Mouse (Mus musculus) MEL (cell line): Measurements from ENCODE around the gene Ubl4b. TPM values are rescaled to one million over a fixed set of nuclear protein-coding genes. Genes with fewer than 3 reads are reported as not detected.

ENCODE experiments used
- DNase-seq: peaks from one replicate; pipeline ENCODE4 v3.0.0; 2011; ENCODE audit warnings: low read depth, low spot score
- H3K27ac ChIP-seq: 2 replicates; pipeline ENCODE4 v1.5.1; 2012; ENCODE audit warnings: low read depth, mild to moderate bottlenecking, control low read depth, low read length, moderate library complexity; ENCODE audit not compliant: control insufficient read depth
- H3K27me3 ChIP-seq, 2 experiments: fragments of 150-350 bp in 1 of 2; sonication (generic) in 1 of 2; 2 replicates each; pipeline ENCODE4 v1.6.1; 2012; ENCODE audit warnings: low read length in 2 of 2, mild to moderate bottlenecking in 2 of 2, improper control_type of control experiment in 1 of 2, moderate library complexity in 1 of 2; ENCODE audit not compliant: insufficient read depth in 2 of 2, control insufficient read depth in 1 of 2
- H3K36me3 ChIP-seq, 2 experiments: 2 replicates each; pipeline ENCODE4 v1.6.1; 2012 to 2014; ENCODE audit warnings: low read length in 2 of 2, improper control_type of control experiment in 1 of 2, inconsistent platforms in 1 of 2, mild to moderate bottlenecking in 1 of 2; ENCODE audit not compliant: insufficient read depth in 2 of 2, control insufficient read depth in 1 of 2
- H3K4me1 ChIP-seq, 2 experiments: fragments of 150-350 bp in 1 of 2; sonication (generic) in 1 of 2; 2 replicates each; pipeline ENCODE4 v1.6.1; 2012; ENCODE audit warnings: low read length in 2 of 2, improper control_type of control experiment in 1 of 2, mild to moderate bottlenecking in 1 of 2; ENCODE audit not compliant: insufficient read depth in 2 of 2, control insufficient read depth in 1 of 2
- H3K4me3 ChIP-seq, 2 experiments: fragments of 150-350 bp in 1 of 2; sonication (generic) in 1 of 2; 2 replicates each; pipeline ENCODE4 v1.5.1; 2012; ENCODE audit warnings: low read depth in 2 of 2, low read length in 2 of 2, mild to moderate bottlenecking in 2 of 2, moderate library complexity in 2 of 2, control low read depth in 1 of 2, improper control_type of control experiment in 1 of 2; ENCODE audit not compliant: control insufficient read depth in 1 of 2, insufficient read depth in 1 of 2
- H3K79me2 ChIP-seq: 2 replicates; pipeline ENCODE4 v1.6.1; 2012; ENCODE audit warnings: mild to moderate bottlenecking, low read length, moderate library complexity; ENCODE audit not compliant: control insufficient read depth, poor library complexity, insufficient read depth
- H3K9ac ChIP-seq: 2 replicates; pipeline ENCODE4 v1.6.1; 2012; ENCODE audit warnings: low read depth, mild to moderate bottlenecking, control low read depth, low read length, moderate library complexity; ENCODE audit not compliant: control insufficient read depth, poor library complexity, severe bottlenecking
- H3K9me3 ChIP-seq: fragments of 150-350 bp; sonication (generic); replicated peaks from 2 replicates; pipeline ENCODE4 v1.6.1; 2012; ENCODE audit warnings: mild to moderate bottlenecking, low read length, improper control_type of control experiment, moderate library complexity; ENCODE audit not compliant: insufficient read depth
- CHD2 ChIP-seq: IDR thresholded peaks from 2 replicates; pipeline ENCODE4 v1.6.1; 2011; ENCODE audit warnings: low read length, improper control_type of control experiment
- ELF1 ChIP-seq: IDR thresholded peaks from 2 replicates; pipeline ENCODE4 v1.6.1; 2014; ENCODE audit warnings: low read depth, mild to moderate bottlenecking, inconsistent platforms, low read length, improper control_type of control experiment, moderate library complexity
- ETS1 ChIP-seq: IDR thresholded peaks from 2 replicates; pipeline ENCODE4 v1.6.1; 2012; ENCODE audit warnings: low read depth, mild to moderate bottlenecking, inconsistent platforms, low read length, improper control_type of control experiment, moderate library complexity
- MAFK ChIP-seq: IDR thresholded peaks from 2 replicates; pipeline ENCODE4 v1.6.1; 2011; ENCODE audit warnings: low read depth, mild to moderate bottlenecking, low read length, improper control_type of control experiment, borderline replicate concordance
- MAX ChIP-seq: IDR thresholded peaks from 2 replicates; pipeline ENCODE4 v1.6.1; 2011; ENCODE audit warnings: low read length, improper control_type of control experiment
- MAZ ChIP-seq: IDR thresholded peaks from 2 replicates; pipeline ENCODE4 v1.6.1; 2012; ENCODE audit warnings: low read depth, mild to moderate bottlenecking, inconsistent platforms, low read length, improper control_type of control experiment
- MEF2A ChIP-seq: IDR thresholded peaks from 2 replicates; pipeline ENCODE4 v1.6.1; 2014; ENCODE audit warnings: low read depth, mild to moderate bottlenecking, inconsistent platforms, low read length, improper control_type of control experiment; ENCODE audit not compliant: poor library complexity, insufficient replicate concordance, severe bottlenecking; ENCODE audit errors: extremely low read depth
- MYC ChIP-seq: IDR thresholded peaks from 2 replicates; pipeline ENCODE4 v1.6.1; 2011; ENCODE audit warnings: low read depth, mild to moderate bottlenecking, low read length, improper control_type of control experiment, moderate library complexity
- NELFE ChIP-seq: IDR thresholded peaks from 2 replicates; pipeline ENCODE4 v1.6.1; 2011; ENCODE audit warnings: low read depth, low read length, improper control_type of control experiment
- NRF1 ChIP-seq: IDR thresholded peaks from 2 replicates; pipeline ENCODE4 v1.6.1; 2014; ENCODE audit warnings: low read depth, mild to moderate bottlenecking, inconsistent platforms, low read length, improper control_type of control experiment, moderate library complexity; ENCODE audit not compliant: poor library complexity, insufficient read depth, severe bottlenecking
- POLR2AphosphoS2 ChIP-seq: IDR thresholded peaks from 2 replicates; pipeline ENCODE4 v1.6.1; 2011; ENCODE audit warnings: low read length, improper control_type of control experiment
- POLR2AphosphoS5 ChIP-seq: IDR thresholded peaks from 2 replicates; pipeline ENCODE4 v1.6.1; 2012; ENCODE audit warnings: low read depth, borderline replicate concordance, mild to moderate bottlenecking, inconsistent platforms, low read length, moderate library complexity, mixed read lengths
- RAD21 ChIP-seq: IDR thresholded peaks from 2 replicates; pipeline ENCODE4 v1.6.1; 2011; ENCODE audit warnings: mild to moderate bottlenecking, low read depth, low read length, improper control_type of control experiment
- RCOR1 ChIP-seq: IDR thresholded peaks from 2 replicates; pipeline ENCODE4 v1.6.1; 2012; ENCODE audit warnings: low read depth, mild to moderate bottlenecking, inconsistent platforms, low read length, improper control_type of control experiment
- SIN3A ChIP-seq: IDR thresholded peaks from 2 replicates; pipeline ENCODE4 v1.6.1; 2012; ENCODE audit warnings: low read length, improper control_type of control experiment, inconsistent platforms
- SMC3 ChIP-seq: IDR thresholded peaks from 2 replicates; pipeline ENCODE4 v1.6.1; 2011; ENCODE audit warnings: low read depth, low read length, improper control_type of control experiment
- TCF12 ChIP-seq: IDR thresholded peaks from 2 replicates; pipeline ENCODE4 v1.6.1; 2014; ENCODE audit warnings: low read depth, mild to moderate bottlenecking, inconsistent platforms, low read length, improper control_type of control experiment, moderate library complexity
- UBTF ChIP-seq: IDR thresholded peaks from 2 replicates; pipeline ENCODE4 v1.6.1; 2012; ENCODE audit warnings: low read depth, mild to moderate bottlenecking, inconsistent platforms, low read length, improper control_type of control experiment, moderate library complexity, borderline replicate concordance; ENCODE audit not compliant: insufficient read depth
- ZC3H11A ChIP-seq: IDR thresholded peaks from 2 replicates; pipeline ENCODE4 v1.6.1; 2012; ENCODE audit warnings: low read depth, mild to moderate bottlenecking, inconsistent platforms, low read length, improper control_type of control experiment
- polyA plus RNA-seq, 2 experiments: library from polyadenylated mRNA; stranded (reverse) in 1 of 2; unstranded in 1 of 2; fragments of >175 nt in 1 of 2; fragments of >200 nt in 1 of 2; gene quantifications; 2 replicates each; pipeline versions ENCODE4 v1.2.1 to v1.2.4; 2012; ENCODE audit warnings: low replicate concordance in 2 of 2, low read depth in 1 of 2; ENCODE audit not compliant: insufficient read length in 2 of 2, insufficient read depth in 1 of 2, missing spikeins in 1 of 2
- total RNA-seq: library from RNA; depleted of rRNA; stranded (reverse); fragments of 300-350 nt; gene quantifications from 2 replicates; pipeline ENCODE4 v1.2.3, GENCODE M21; 2012

Gene Ubl4b
- total and polyA plus RNA-seq, 3 experiments: not detected

DNA sequence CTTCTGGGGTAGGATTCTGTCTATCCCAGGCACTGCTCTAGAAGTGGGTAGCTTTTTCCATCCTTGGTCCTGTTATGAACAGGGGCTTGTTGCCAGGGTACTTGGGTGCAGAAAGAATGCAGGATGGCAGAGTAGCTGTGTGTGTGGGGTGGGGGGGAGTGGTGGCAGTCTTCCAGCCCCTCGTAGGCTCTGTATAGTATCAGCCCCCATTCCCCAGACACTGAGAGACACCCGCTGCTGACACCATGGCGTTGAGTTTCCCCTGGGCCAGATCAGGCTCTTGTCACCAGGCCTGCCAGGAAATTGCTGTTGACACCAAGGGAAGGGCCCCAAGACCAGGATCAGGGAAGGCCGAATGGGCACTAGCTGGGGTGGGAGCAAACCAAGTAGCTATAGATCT, 13.8 kb upstream of the Ubl4b start:
- Histone ChIP-seq H3K4me3 (no peak overlapping the region), H3K27ac (no peak overlapping the region), H3K27me3 (peaks cover 0 to 19% of the 10 kb centered on the region in 2 experiments), H3K9me3 (no peaks in the 10 kb centered on the region), H3K9ac (no peak overlapping the region), H3K36me3 (no peaks in the 10 kb centered on the region), H3K79me2 (no peaks in the 10 kb centered on the region), H3K4me1 (no peaks in the 10 kb centered on the region)
- no peak for TF ChIP-seq NELFE
- TF ChIP-seq MEF2A: no peak
- no peak for TF ChIP-seq TCF12
- TF ChIP-seq CHD2: no peak
- no peak for TF ChIP-seq ETS1
- TF ChIP-seq POLR2AphosphoS5: no peak
- DNase-seq: no peak

DNA sequence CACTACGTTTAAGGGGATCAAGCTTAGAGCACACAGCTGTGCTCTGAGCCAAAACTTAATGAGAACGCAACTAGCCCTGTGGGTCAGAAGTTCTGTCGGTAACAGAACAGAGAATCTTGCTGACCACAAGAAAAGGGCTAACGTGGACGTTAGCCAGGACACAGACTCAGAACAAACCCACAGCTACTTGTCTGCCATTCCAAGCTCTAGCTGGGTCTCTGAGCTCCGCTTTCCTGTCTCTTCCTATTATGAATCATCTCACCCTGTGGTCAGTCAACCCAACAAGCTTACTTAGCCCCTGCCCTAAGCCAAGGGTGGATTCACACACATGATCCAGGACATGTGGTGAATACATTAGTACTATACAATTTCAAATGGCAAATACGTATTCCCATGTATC, 12.9 kb upstream of the Ubl4b start:
- Histone ChIP-seq H3K9ac (no peak overlapping the region), H3K9me3 (no peaks in the 10 kb centered on the region), H3K27ac (no peak overlapping the region), H3K4me1 (no peaks in the 10 kb centered on the region), H3K27me3 (peaks cover 2 to 19% of the 10 kb centered on the region in 2 experiments), H3K79me2 (no peaks in the 10 kb centered on the region), H3K4me3 (no peak overlapping the region), H3K36me3 (no peaks in the 10 kb centered on the region)
- no peak for DNase-seq
- TF ChIP-seq POLR2AphosphoS2 (no peak), ELF1 (no peak), RCOR1 (no peak), NELFE (no peak), SMC3 (no peak), ZC3H11A (no peak), MAFK (no peak), RAD21 (no peak), MAZ (no peak), MAX (no peak), SIN3A (no peak), UBTF (no peak), NRF1 (no peak), ETS1 (no peak), TCF12 (no peak), MYC (no peak), MEF2A (no peak)
